Mouse (Mus musculus) stomach, postnatal 0 days (tissue): Measurements from ENCODE around the gene Mydgf.

Experiments used
- CTCF ChIP-seq: IDR thresholded peaks from 2 replicates; pipeline ENCODE4 v1.5.1; 2016; ENCODE audit warnings: antibody characterized with exemption, low read depth, mild to moderate bottlenecking, moderate library complexity
- EP300 ChIP-seq: optimal IDR thresholded peaks from 2 replicates; pipeline ENCODE3; 2016; ENCODE audit warnings: antibody characterized with exemption

GRCm38 (mm10) chr17:56206986-56207674 is 23.4 kb upstream of the Mydgf start:
- no peak for TF ChIP-seq CTCF
- TF ChIP-seq EP300: no peak
